Mouse (Mus musculus): Measurements from ENCODE around the gene 0610030E20Rik.
A peak's percentile ranks its signal among the peaks of the same experiment; 100 is the strongest.

The 0610030E20Rik gene

GRCm38 (mm10) chr6:72389471-72389940, 42.4 kb downstream of the 0610030E20Rik start:
- TF ChIP-seq GATA4 (IDR thresholded peaks at IDR 0.05; ENCODE audit: insufficient replicate concordance, low read length) = no peak

- peak; percentile 58; the same call in 1 of the 2 replicates for TF ChIP-seq GATA4 (IDR thresholded peaks at IDR 0.05; ENCODE audit: insufficient replicate concordance, low read length)
These were observed 43.0 kb downstream of the 0610030E20Rik start, which contains the start of gene Vamp8 for GRCm38 (mm10) chr6:72389941-72390771. TSS of gene Vamp8 (minus strand) at chr6:72390703.

DNA sequence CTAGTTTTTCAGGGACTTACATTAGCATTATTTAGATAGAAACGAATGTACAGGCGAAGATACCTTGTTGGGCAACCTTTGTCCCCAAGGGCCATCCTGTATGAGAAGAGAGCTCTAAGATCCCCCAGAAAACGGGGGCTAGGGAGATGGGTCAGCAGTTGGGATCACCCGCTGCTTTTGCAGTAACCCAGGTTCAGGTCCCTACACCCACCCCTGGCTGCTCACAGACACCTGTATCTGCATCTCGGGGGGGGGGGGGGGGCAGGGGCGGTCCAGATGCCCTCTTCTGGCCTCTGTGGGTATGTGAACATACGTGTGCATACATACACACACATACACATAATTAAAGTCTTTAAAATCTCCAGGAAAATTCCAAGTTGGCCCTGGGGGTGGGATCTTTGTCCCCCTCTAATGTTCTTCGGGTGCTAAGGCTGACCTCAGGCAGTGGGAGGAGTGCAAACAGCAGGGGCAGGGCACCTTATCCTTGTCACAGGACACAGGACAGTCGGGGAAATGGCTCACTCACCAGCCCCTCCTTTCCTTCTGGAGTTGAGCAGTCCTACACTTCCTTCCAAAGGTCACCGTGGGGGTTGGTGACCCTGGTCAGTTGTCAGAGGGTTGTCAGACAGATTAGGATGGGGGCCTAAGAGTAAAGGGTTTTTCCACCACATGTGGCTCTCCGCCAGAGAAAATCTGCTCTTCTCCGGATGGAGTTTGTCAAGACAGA, 43.8 kb downstream of the 0610030E20Rik start:
- peak; percentile 96 for TF ChIP-seq GATA4 (IDR thresholded peaks at IDR 0.05; ENCODE audit: insufficient replicate concordance, low read length)

- TF ChIP-seq GATA4 (IDR thresholded peaks at IDR 0.05; ENCODE audit: insufficient replicate concordance, low read length) = no peak
These were observed 45.2 kb downstream of the 0610030E20Rik start for GRCm38 (mm10) chr6:72392341-72392740.

DNA sequence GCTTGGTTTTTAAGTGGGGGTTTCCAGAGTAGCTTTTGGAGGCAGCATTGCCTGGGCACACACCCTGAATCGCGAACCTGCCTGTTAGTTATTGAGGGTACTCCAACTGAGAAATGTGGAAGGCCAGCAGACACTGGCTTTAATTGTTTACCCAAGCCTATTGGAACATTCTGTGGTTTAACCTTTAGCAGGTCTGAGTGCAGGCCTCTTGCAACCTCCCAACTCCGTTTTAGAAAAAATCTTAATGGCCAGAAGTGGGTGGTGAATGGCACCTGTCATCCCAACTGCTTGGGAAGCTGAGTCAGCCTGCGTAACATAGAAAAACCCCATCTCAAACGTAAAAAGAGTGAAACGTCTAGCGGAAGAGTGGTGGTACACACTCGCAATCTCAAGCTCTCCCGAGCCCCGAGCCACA, 49.7 kb downstream of the 0610030E20Rik start:
- TF ChIP-seq GATA4 (IDR thresholded peaks at IDR 0.05; ENCODE audit: insufficient replicate concordance, low read length) = no peak

DNA sequence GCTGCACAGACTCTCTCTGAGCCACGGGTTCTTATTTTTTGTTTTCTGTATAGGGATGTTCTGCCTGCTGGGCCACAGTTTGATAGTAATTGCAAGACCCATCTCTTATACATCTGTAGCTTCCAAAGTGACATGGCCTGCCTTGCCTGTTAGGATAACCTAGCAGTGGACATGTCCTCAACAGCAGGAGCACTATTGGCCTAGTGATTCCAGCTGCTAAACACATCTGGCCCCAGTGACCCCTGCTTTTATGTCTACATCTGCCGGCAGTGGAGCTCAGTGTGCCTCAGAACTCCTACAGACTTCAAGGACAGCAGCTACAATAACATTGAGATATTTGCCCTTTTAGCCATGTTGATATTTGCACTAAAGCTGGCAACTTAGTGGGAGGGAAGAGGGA, 52.9 kb downstream of the 0610030E20Rik start:
- no peak for TF ChIP-seq GATA4 (IDR thresholded peaks at IDR 0.05; ENCODE audit: insufficient replicate concordance, low read length)

DNA sequence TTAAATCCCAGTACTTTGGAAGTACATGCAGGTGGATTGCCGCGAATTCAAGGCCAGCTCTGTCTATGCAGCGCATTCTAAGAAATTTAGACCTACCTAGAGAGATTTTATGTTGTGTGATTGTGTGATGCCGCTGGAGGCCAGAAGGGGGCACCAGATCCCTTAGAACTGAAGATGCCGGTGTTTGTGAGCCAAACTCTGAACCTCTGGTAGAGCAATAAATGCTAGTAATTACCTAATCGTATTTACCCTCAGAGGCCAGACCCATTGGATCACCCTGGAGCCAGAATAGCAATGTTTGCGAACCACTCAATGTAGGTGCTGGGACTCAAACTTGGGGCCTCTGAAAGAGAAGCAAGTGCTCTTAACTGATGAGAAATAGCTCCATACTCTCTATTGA, 54.8 kb downstream of the 0610030E20Rik start:
- no peak for TF ChIP-seq GATA4 (IDR thresholded peaks at IDR 0.05; ENCODE audit: insufficient replicate concordance, low read length)
